Mouse (Mus musculus) layer of hippocampus, postnatal 36 days (tissue): Measurements from ENCODE around the gene Gm5941. TPM values are rescaled to one million over a fixed set of nuclear protein-coding genes. Genes with fewer than 3 reads are reported as not detected.
"Not testable (repeated sequence)": the region's sequence is repeated elsewhere in the genome, so short reads cannot be mapped to it uniquely, and the experiment has no call there.

Source experiments
- DNase-seq, 2 experiments: peaks; one replicate each; pipeline ENCODE4 v3.0.0; 2022
- total RNA-seq, 2 experiments: library from RNA; stranded (reverse); gene quantifications; 2 replicates each; pipeline ENCODE4 v1.2.3; 2021

The Gm5941 gene
- not detected for total RNA-seq

GRCm38 (mm10) chrX:92489649-92490048, at the start of gene Gm5941:
Gene Gm5941 (plus strand): TSS chrX:92489949.
- not testable (repeated sequence) for DNase-seq

DNA sequence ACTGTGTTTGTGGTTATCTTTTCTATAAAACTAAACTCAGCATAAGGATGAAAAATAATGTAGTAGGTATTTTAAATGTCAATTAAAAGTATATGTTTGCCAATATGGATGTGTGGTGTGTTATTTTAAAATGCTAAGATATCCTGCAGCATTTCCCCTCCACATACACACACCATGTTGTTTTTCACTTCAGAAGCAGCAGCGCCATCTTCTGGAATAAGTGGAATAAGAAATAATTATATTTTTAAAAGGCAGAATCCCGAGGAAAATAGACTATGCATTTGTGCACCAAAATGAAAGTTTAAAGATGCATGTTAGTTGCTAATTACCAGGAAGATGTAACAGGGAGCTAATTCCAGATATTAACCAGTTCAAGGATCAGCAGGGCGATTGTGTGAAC, 29.3 kb upstream of the Gm5941 start:
- DNase-seq: no peak

GRCm38 (mm10) chrX:92464773-92465172, 25.0 kb upstream of the Gm5941 start:
- DNase-seq: no peak

DNA sequence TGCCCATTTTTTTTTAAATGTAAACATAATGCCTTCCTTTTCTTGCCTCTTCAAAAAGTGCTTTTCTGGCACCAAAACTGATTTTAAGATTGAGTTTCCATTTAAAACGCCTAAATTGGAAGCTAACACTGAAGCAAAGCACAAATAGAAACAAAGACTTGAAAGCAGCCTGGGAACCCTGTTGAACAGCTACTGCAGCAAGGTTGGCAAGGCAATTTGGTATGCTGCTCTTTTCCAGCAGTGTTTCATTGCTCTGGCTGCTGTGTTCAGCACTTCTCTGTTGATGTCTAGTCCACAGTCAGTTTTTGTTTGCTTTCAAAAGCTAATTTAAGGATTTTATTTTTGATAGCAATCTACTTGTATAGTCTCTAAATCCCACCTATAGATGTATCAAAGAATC, 8.5 kb downstream of the Gm5941 start:
- DNase-seq: no peak

DNA sequence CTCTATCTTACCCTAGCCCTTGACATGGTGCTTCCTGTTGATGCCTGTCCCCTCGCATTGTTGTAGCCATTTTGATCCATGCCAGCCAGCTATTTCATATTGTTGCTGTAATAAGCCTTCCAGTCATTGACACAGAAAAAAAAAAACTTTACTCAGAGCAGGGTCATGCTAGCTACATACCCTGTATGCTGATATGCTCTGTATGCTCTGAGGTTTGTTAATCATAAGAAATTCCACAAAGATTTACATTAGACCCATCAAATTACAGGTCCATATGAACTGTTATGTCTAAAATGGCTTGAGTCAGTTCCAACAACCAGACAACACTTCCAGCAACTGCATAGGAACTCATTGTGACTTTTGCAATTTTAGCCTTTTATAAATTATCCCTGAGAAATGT, 38.1 kb downstream of the Gm5941 start:
- no peak for DNase-seq

Other genes with a start within 250 kb of the Gm5941 start
- gene Mageb18, start 109.6 kb downstream of the Gm5941 start, total RNA-seq: not detected